Comparison of ENCODE assay signal across 8 mouse cellular contexts in genomic region chr3:95124972-95125371, GRCm38 (mm10). TPM values are rescaled to one million over a fixed set of nuclear protein-coding genes. Genes with fewer than 3 reads are reported as not detected.
DNase-seq lines count a peak whose midpoint lies in the region; ATAC-seq lines count a peak whose summit lies in the region.

No protein-coding gene starts in this region.

- 11% methylated on average over 5 of the region's 5 CpGs for WGBS in heart, embryonic 13.5 days
- 29% methylated on average over 5 of the region's 5 CpGs for WGBS in heart, embryonic 10.5 days

- no peak for DNase-seq in heart, embryonic 10.5 days (ENCODE audit: low spot score)
- peak; percentile 75 to 77 for DNase-seq in right cerebral cortex, postnatal 10 days (ENCODE audit: low spot score in 2 of 2)
- no peak for DNase-seq in right cerebral cortex, adult 18-20 months
- DNase-seq in heart, postnatal 4 days: peak; percentile 87
- peak; percentile 54 for DNase-seq in ovary, postnatal 36 days (ENCODE audit: low spot score)
- DNase-seq in urinary bladder, postnatal 14 days (ENCODE audit: low spot score): no peak
- no peak for DNase-seq in cerebellum, adult 18-20 months

- H3K9ac ChIP-seq in heart, embryonic 13.5 days: 0 out of 2 replicates have a peak overlapping the region, but pooled peaks have one; percentile 33

- ATAC-seq in heart, embryonic 13.5 days (ENCODE audit: extremely low read depth, insufficient number of reproducible peaks, low FRiP score, low TSS enrichment): no peak

- H3K9me3 ChIP-seq in heart, embryonic 13.5 days: no peaks in the 10 kb centered on the region
- H3K9me3 ChIP-seq in heart, embryonic 10.5 days: no peaks in the 10 kb centered on the region

- H3K36me3 ChIP-seq in heart, embryonic 13.5 days: peaks cover 45% of the 10 kb centered on the region
- peaks cover 48% of the 10 kb centered on the region for H3K36me3 ChIP-seq in heart, embryonic 10.5 days

- peak overlapping the region; percentile 67 for H3K27ac ChIP-seq in heart, embryonic 13.5 days (replicated peaks)
- H3K27ac ChIP-seq in heart, embryonic 10.5 days: no peak overlapping the region

- H3K4me3 ChIP-seq in heart, embryonic 13.5 days: no peak overlapping the region
- H3K4me3 ChIP-seq in heart, embryonic 10.5 days: no peak overlapping the region

- H3K4me1 ChIP-seq in heart, embryonic 13.5 days: peaks cover 19% of the 10 kb centered on the region
- H3K4me1 ChIP-seq in heart, embryonic 10.5 days: peaks cover 4% of the 10 kb centered on the region; the same call in 1 of the 2 replicates

- peak overlapping the region; percentile 34 for H3K4me2 ChIP-seq in heart, embryonic 13.5 days

- H3K27me3 ChIP-seq in heart, embryonic 13.5 days (replicated peaks): no peaks in the 10 kb centered on the region
- H3K27me3 ChIP-seq in heart, embryonic 10.5 days (ENCODE audit: insufficient read depth, poor library complexity, severe bottlenecking): no peaks in the 10 kb centered on the region

RNA-seq across cellular contexts. Expression of gene Tmod4, which starts 0.7 kb away (rescaled TPM):
- polyA plus RNA-seq in heart, embryonic 13.5 days (2015; fragmentation: Nextera tagmentation; extraction: Ambion mirVana): 0.82 and 1.4 TPM in 2 replicates
- 0.70 and 0.90 TPM in 2 replicates for polyA plus RNA-seq in heart, embryonic 10.5 days (2016; fragmentation: Nextera tagmentation; extraction: Ambion mirVana)
- 1 to 10 TPM; 3.2 to 3.4 TPM for total RNA-seq in heart, postnatal 4 days (2021)

RNA-seq across cellular contexts. Expression of gene Scnm1, which starts 8.8 kb away (rescaled TPM):
- 51.7 and 54.2 TPM in 2 replicates for polyA plus RNA-seq in heart, embryonic 13.5 days (2015; fragmentation: Nextera tagmentation; extraction: Ambion mirVana)
- polyA plus RNA-seq in heart, embryonic 10.5 days (2016; fragmentation: Nextera tagmentation; extraction: Ambion mirVana): 55.3 and 60.9 TPM in 2 replicates
- total RNA-seq in heart, postnatal 4 days (2021): 10 to 100 TPM; 33.9 to 34.2 TPM

RNA-seq across cellular contexts. Expression of gene Lysmd1, which starts 8.9 kb away (rescaled TPM):
- 8.8 and 9.8 TPM in 2 replicates for polyA plus RNA-seq in heart, embryonic 13.5 days (2015; fragmentation: Nextera tagmentation; extraction: Ambion mirVana)
- polyA plus RNA-seq in heart, embryonic 10.5 days (2016; fragmentation: Nextera tagmentation; extraction: Ambion mirVana): 8.7 and 10.1 TPM in 2 replicates
- 1 to 10 TPM; 5.3 to 6.0 TPM for total RNA-seq in heart, postnatal 4 days (2021)

RNA-seq across cellular contexts. Expression of gene Vps72, which starts 14.2 kb away (rescaled TPM):
- polyA plus RNA-seq in heart, embryonic 13.5 days (2015; fragmentation: Nextera tagmentation; extraction: Ambion mirVana): 98.9 and 100.0 TPM in 2 replicates
- polyA plus RNA-seq in heart, embryonic 10.5 days (2016; fragmentation: Nextera tagmentation; extraction: Ambion mirVana): 124 and 172 TPM in 2 replicates
- 10 to 100 TPM; 48.4 to 51.8 TPM for total RNA-seq in heart, postnatal 4 days (2021)

RNA-seq across cellular contexts. Expression of gene Tnfaip8l2, which starts 17.2 kb away (rescaled TPM):
- 2.1 and 2.8 TPM in 2 replicates for polyA plus RNA-seq in heart, embryonic 13.5 days (2015; fragmentation: Nextera tagmentation; extraction: Ambion mirVana)
- 0.21 and 1.2 TPM in 2 replicates for polyA plus RNA-seq in heart, embryonic 10.5 days (2016; fragmentation: Nextera tagmentation; extraction: Ambion mirVana)
- 1 to 10 TPM in 1 of 2 experiments, under 1 TPM in 1; 0.54 to 1.2 TPM for total RNA-seq in heart, postnatal 4 days (2021)

Comparison
In these comparisons a context has a peak if more than half of its experiments do, and no peak if none do; other contexts are left out.
1. DNase-seq: peak in right cerebral cortex, postnatal 10 days (2 of 2), heart, postnatal 4 days (single experiment) and ovary, postnatal 36 days (single experiment); none in heart, embryonic 10.5 days (single experiment), right cerebral cortex, adult 18-20 months (single experiment), urinary bladder, postnatal 14 days (single experiment) and cerebellum, adult 18-20 months (0 of 2).